Mouse (Mus musculus): ENCODE data around the gene Trim7.
A peak's percentile ranks its signal among the peaks of the same experiment; 100 is the strongest.
"Not testable (repeated sequence)": the region's sequence is repeated elsewhere in the genome, so short reads cannot be mapped to it uniquely, and the experiment has no call there.

The Trim7 gene

DNA sequence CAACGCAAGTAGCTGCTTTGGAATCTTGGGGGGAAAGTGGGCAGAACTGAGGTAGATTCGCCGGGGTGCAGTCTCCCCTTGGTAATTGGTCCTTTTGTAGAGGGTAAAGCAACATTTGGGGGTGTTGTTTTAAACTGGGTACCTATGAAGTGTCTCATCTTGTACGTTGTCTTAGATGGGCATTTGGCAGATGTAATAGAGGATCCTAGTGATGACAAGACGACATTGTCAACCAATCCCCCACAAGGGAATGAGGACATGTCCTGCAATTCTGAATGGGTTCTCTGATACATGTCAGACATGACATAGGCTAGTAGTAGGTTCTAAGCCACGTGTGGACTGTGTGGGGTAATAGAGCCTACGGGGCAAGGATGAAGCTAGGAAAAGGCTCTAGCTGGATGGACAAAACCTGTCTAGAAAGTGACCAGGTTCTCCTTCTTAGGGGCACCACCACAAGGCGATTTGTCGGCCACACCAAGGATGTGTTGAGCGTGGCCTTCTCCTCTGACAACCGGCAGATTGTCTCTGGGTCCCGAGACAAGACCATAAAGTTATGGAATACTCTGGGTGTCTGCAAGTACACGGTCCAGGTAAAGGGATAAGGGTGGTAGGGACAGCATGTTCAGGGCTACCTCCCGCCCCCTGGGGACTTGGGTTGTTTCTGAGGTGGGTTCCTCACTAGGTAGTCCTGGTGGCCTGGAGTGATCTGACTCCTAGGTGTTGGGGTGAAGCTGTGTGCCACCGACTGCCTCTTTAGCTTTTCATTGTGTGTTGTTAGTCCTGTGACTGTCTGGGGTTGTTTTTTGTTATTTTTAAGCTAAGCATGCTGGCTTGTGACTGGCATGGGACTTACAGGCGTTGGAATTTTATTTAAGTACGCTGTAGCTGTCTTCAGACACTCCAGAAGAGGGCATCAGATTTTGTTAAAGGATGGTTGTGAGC, 23.8 kb upstream of the Trim7 start:
- DNase-seq (ENCODE audit: low read depth) = no peak

DNA sequence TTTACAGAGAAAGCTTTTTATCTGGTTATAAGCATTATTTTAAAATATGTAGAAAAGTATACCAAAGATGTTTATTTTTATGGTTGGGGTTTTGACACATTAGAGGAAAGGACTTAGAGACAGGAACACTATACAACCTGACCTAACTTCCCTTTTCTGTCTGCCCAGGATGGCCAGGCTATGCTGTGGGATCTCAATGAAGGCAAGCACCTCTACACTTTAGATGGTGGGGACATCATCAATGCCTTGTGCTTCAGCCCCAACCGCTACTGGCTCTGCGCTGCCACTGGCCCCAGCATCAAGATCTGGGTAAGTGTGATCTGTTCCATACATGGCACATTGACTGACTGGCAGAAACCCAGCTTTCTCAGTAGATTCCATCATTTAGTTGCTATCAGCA, 22.0 kb upstream of the Trim7 start:
- DNase-seq (ENCODE audit: low read depth) = no peak

DNA sequence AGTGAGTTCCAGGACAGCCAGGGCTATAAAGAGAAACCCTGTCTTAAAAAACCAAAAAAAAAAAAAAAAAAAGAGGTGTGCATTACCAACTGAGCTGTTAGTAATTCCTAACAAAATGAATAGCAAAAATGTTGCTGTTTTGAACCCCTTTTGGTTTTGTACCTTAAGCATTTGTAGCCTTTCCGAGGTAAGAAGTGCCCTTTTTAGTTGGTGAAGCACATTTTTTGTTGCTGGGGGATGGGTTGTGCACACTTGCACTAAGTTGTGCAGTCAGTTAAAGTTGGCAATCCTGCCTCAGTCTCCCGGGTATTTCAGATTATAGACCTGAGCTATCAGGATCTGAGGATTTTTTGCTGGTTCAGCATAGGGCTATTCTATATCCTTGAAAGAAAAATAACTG, 21.0 kb upstream of the Trim7 start:
- no peak for DNase-seq (ENCODE audit: low read depth)

DNA sequence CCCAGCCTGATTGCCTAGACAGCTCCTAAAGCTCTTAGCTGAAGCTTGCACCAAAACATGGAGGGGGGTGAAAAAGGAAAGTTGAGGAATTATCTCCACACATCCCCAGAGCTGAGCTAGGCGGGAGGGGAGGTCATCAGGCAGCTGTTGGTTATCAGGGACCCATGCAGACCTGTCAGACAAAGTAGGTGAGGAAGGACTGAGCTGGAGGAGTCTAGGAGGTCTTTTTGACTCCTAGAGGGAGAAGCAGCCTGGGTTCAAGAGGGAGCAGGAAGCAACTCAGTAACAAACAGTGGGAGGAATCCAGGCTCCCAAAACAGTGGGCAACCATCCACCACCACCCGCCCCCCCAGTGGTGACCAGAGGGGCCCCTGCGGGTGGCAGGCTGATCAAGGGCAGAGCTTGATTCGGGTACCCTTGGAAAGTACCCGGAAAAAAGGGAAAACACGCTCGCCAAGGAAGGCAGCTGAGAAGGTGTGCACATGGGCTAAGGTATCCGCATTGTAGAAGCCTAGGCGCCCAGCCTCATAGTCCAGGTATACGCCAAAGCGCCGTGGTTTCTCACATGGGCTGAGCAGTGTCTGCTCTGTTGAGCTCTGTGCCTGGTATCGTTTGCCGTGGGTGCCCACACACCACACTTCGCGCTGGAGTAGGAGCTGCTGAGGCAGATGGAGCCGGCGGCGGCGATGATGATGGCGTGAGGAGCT, 18.9 kb upstream of the Trim7 start:
- no peak for DNase-seq (ENCODE audit: low read depth)

DNA sequence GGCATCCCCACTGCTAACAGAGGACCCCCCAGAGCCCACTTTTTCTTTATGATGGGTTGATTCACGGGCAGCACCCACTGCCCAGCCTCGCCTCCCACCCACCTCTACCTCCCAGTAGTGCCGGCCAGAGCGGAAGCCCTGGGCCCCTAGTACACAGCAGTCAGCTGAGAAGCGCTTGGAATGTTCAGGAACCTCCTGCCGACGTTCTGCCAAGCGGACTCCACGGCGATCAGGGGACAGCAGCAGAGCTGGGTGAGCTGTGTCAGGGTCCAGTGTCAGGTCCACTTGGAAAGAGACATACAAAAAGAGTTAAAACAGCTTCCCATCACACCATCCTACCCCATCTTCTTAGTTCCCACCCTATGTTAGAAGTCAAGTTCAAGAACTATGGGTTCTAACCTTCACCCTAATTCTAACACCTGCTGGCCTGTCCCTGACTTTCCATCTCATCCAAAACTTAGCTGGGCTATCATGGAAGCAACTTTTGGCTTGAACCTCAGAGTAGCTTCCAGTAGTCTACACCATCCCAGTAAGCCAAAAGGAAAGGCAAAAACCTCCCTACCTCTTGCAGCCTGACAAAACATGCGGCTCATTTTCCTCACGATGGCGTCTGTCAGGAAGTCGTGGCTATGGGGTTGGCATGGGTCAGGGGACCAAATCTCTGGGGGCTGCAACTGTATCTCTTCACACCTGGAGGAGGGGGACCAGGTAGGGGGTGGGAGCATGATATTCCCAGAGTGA, 18.2 kb upstream of the Trim7 start:
- no peak for DNase-seq (ENCODE audit: low read depth)

DNA sequence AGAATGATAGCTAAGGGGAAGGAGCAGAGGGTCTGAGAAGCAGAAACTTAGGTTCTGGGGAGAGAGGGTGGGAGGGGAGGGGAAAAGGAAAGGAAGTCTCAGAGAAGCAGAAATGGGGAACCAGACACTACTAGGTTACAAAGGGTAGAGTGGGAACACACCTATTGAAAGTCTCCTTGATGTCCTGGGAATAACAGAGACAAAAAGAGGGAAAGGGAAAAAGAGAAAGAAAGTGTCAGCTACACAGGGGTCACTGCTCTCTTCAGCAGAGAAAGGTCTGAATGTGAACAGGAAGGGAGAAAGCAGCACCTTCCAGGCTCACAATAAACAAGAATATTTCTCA, 17.7 kb upstream of the Trim7 start:
- no peak for DNase-seq (ENCODE audit: low read depth)

DNA sequence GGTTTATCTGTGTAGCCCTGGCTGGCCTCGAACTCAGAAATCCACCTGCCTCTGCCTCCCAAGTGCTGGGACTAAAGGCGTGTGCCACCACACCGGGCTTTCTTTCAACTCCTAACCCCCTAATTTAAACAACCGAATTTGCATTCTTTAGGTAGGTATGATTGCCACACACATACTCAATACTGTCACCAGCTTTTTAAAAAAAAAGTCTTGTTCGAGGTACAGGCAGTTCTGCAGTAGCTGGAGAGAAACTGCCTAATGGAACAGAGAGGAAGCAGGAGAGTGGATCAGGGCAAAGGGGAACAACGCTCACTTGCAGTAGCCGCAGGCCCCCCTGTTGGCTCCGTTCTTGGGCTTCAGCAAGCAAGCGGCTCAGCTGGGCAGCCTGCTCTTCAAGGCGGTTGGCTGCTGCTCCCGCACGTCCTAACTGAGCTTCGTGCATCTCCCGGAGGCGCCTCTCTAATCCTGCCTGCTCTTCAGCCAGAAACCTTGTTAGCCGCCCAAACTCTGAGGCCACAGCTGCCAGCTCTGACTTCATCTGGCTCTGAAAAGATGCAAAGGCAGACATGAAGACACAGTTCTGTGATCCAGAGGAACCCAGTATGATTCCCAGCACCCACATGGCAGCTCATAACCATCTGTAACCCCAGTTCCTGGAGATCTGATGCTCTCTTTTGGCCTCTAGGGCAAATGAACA, 17.1 kb upstream of the Trim7 start:
- DNase-seq (ENCODE audit: low read depth) = no peak

DNA sequence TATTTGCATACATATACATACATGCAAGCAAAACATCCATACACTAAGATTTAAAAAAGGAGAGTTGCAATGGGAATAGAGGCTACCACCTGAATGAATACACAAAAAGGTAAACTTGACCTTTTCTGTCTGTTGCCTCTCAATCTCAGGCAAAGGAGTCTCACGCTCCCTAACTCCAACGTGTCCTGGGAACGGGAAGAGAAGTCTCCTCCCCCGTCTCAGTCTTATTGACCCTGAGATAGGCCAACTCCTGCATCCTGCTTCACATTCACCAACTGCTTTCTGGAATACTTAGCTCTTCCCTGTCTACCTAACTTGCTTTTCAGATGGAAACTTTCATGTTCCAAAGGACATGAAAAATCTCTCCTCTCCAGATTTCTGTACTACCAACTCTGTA, 16.5 kb upstream of the Trim7 start:
- no peak for DNase-seq (ENCODE audit: low read depth)

DNA sequence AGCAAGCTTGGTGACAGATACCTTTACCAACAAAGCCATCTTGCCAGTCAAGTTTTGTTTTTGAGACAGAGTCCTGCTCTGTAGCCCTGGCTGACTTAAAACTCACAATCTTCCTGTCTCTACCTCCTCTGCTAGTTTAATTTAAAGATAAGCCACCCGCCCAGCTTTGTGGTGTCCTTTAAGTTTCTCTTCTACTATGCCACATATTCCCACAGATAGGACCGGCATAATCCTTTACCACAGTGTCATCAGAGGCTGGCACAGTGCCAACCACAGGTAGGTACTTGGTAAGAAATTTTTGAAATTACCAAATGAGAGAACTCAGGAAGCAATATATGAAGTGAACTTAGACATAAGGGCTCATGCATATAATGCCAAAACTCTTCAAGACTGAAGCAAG, 15.8 kb upstream of the Trim7 start:
- no peak for DNase-seq (ENCODE audit: low read depth)

DNA sequence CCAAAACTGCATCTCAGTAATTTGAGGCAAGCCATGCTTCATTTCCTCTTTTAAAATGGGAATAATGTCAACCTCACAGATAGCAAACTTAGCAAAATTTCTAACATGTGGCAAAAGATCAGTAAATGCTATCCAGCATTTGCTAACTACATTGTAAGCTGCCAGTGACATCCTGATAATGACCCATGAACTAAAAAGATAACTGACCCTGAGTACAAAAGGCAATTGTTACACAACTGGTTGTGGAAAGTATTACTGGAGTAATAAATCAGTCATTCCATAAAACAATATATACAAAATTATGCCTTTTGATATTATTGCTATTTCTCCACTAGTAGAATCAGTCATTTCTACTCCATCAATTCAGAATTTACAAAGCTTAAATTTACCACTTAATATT, 12.2 kb upstream of the Trim7 start:
- DNase-seq (ENCODE audit: low read depth) = no peak

DNA sequence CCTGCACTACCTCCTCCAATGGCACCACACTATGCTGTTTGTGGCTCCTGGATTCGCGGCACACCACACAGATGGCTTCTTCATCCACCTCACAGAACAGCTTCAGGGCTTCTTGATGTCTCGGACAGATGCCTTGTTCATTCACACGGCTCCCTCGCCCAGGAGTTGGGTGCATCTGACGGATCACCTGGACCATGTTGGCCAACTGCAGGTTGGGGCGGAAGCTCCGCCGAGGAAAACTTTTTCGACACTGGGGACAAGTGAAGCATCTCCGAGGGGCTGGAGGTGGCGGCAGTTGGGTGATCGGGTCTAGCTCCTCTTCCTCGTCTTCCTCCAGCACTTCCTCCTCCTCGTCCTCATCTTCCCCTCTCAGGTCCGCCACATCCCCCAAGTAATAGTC, 10.1 kb upstream of the Trim7 start:
- no peak for DNase-seq (ENCODE audit: low read depth)

DNA sequence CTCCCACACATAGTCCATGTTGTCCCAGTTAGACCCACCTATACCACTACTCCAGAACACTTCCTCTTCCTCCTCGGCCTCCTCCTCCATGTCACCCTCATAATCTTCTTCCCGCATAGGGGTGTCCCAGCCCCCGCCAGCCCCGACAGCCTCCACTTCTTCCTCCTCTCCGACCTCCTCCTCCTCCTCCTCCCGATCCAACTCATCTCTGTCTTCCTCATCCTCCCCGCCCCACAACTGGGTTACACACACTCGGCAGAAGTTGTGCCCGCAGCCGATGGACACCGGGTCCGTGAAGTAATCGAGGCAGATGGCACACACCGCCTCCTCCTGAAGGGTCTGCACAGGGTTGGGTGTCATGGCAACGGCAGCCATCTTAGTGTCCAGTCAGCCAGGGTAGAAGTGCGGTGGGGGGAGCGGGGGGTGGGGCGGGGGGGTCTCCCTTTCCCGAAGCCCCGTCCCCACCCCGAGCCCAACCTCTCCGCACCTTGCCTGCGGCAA, 9.6 kb upstream of the Trim7 start:
- DNase-seq (ENCODE audit: low read depth) = peak; percentile 68

DNA sequence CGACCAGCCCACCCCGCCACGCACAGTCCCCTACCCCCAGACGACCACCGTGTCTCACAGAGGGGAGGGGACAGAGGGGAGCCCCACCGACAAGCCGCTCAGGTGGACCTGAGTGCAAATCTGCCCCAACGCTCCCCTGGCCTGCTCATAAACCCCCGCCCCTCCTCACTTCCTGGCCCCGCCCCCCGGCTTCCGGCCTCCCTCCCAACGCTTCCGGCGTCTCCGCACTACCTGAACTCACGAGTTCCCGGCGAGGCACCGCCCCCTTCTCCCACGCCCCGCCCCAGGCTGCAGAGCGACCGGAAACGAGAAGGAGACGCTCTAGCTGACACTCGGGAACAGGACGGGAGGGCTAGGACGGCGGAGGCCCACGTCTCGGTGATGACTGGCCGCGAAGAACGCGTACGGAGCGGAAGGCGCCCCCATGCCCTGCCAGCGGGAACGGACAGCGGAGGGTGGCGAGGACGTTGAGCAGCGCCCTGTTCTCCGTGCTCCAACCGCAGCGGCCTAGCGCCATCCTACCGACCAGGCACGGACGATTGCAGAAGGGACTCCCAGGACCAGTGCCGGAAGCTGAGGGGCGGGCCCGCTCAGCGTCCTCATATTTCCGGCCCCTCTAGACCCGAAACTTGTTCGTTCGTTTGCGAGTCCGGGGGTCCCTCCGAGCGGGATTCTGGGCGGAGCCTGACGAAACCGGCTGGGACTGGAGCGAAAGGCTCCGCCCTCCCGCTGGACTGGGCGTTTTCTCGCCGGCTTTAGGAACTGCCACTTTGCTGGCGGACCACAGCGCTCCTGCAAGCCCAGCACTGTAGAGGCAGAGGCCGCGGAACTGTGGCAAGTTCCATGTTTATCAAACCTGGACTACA, 8.9 kb upstream of the Trim7 start, which contains the start of gene Trim41:
Gene Trim41, minus strand, starts transcription at position 554 of the 866 bp plus-strand sequence.
- peak; percentile 99 for DNase-seq (ENCODE audit: low read depth)

DNA sequence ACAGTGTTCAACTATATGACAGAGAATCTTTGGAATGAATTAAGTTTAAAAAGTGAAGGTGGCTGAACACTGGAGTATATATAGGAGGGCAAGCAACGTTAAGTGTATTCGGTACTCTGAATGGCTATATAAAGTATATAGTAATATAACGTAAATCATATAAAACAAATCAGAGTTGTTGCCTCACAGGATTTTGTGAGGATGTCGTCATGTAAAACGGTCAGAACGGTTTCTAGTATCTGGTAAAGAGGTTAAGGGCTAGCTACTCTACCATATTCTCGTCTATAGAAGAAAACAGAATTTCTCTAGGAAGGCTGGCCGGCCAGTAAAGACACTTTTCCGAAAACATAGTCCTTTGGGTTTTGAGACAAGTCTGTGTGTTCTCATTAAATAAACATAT, 8.1 kb upstream of the Trim7 start:
- no peak for DNase-seq (ENCODE audit: low read depth)

DNA sequence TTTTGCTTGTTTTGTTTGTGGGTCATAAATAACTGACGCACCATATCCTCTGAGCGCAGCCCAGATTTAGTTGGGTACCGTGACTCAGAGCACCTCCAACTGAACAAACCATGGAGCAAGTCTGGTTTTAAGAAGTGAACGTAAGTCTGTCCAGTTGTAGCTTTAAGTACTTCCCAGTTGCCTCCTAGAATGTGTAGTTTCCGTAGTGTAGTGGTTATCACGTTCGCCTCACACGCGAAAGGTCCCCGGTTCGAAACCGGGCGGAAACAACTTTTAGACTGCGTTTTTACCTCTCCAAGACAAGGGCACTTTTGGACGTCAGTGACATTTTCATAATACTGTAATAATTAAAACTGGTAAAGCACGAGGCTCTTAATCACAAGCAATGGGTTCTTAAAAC, 7.6 kb upstream of the Trim7 start:
- DNase-seq (ENCODE audit: low read depth) = peak; percentile 98

DNA sequence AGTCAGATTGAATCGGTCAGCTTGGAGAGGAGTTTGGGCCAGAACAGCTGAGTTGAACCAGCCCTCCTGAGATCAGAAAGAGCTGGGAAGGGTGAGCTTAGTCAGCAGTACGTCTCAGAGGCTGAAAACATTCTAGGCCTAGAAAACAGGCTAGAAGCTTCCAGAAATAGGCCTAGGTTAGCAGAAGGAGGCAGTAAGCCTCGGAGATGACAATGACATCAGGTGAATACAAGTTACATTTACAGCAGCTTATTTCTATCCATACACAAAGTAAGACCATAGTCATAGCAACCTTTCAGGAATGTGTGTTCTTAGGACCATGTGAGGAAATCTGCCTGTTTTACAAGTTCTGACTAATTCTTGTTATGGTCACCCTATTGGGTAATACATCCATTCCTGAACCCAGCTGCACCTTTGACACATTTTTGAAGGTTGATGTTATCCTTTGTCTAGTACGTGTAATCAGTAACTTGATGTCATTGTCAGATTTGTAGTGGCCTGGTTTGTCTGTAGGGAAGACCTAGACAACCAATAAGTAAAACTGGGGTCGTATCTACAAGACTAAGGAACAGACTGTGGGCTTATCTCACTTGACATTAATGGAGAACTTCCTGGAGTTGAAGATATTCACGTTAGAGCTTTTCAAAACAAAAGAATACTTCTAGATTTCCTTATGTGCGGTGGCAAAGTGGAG, 6.2 kb upstream of the Trim7 start:
- peak; percentile 49 for DNase-seq (ENCODE audit: low read depth)

DNA sequence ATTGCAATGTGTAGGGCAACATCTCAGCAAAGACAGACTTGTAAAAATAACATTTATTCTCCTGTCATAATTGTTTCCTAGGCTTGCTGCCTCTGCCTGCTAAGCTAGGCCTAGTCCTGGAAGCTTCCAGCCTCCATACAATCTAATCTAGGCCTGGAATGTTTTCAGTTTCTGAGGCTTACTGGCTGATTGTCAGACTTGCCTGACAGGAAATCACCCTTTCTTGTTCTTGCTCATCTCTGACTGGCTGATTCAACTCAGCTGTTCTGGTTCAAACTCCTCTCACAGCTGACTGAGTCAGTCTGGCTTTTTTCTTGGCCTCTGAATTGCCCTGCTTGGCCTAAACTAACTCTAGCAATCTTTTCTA, 5.6 kb upstream of the Trim7 start:
- DNase-seq (ENCODE audit: low read depth) = peak; percentile 85

DNA sequence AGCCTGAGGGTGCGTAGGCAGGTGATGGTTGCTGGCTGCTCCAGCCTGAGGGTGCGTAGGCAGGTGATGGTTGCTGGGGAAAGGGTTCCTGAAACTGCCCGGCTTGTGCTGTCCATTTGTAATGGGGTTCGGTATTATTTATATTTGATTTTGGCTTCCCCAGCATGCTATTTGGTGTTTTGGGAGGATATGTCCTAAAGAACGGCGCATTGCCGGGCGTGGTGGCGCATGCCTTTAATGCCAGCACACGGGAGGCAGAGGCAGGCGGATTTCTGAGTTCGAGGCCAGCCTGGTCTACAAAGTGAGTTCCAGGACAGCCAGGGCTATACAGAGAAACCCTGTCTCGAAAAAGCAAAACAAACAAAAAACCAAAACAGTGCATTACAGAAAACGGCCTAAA, 4.6 kb upstream of the Trim7 start:
- DNase-seq (ENCODE audit: low read depth) = not testable (repeated sequence)

DNA sequence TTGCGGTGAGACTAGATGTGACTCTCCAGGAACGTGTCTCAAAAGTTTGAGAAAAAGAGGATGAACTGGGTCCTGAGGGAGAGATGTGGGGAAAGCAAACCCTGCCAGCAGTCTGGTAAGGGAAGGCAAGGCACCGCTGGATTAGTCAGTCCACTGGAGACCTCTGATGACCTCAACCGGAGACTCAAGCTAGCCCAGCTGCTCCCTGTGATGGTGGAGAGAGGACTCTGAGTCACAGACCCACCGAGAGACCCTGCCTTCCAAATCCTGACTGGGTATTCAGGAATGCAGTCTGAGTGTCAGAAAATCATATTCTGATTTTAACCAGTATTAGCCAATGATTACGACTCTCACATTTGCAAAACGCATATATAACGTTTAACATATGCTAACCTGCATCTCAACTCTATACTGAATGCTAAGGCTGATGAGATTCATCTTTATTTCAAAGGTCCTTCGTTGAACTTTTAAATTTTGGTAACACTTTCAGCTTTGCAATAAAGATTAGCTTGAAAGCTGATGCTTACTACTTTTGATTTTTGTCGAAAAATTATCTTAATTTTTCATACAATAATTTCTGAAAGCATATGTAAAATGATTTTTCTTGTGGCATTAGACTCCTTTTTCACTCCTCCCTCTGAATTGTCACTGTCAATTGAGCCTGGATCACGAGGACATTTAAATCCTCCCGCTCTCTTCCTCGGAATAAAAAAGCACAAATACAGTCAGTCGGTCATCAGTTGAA, 3.0 kb upstream of the Trim7 start:
- peak; percentile 75 for DNase-seq (ENCODE audit: low read depth)

DNA sequence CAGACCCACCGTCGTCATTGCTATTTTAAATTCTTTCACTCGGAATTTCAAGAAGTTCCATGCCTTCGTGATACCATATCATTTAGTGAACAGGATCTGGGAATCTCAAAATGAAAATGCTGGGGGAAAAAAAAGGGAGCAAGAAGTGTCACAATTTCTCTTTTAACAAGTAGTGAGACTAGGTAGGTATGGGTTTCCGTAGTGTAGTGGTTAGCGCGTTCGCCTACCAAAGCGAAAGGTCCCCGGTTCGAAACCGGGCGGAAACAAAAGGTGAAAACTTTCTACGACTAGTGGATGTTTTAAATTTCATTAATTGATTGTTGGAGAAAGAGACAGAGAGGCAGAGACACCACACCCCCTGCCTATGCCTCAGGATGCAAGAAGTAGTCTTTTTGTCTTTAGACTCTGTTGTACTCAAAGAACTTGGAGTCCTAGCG, 2.4 kb upstream of the Trim7 start:
- DNase-seq (ENCODE audit: low read depth) = peak; percentile 89

All from NIH3T3 (cell line).